Mouse (Mus musculus): Measurements from ENCODE around the gene Rdh8. TPM values are rescaled to one million over a fixed set of nuclear protein-coding genes. Genes with fewer than 3 reads are reported as not detected.
A peak's percentile ranks its signal among the peaks of the same experiment; 100 is the strongest.

Gene Rdh8
- polyA plus RNA-seq, 1 experiment from 2014 or later: not detected

DNA sequence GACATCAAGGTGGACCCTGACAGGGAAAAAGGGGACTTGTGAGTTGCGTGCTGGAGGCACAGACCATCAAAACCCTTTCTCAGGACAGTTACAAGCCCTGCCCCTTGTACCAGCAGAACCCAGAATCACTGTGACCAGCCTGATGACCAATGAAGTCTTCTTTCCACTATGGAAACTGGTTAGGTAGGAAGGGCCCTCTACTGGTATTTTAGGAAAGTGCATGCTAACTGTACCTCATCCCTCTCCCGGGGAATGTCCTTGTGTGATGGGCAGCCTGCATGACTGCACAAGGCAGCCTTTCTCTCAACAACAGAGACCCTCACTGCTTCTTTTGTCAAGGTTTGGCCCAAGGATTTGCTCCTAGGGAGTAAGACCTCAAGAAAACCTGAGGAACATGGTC lies 24.4 kb downstream of the Rdh8 start:
- H3K4me3 ChIP-seq (ENCODE audit: low read depth, low read length): no peak overlapping the region
- DNase-seq (ENCODE audit: low spot score): peak; percentile 58
- no peaks in the 10 kb centered on the region for H3K9me3 ChIP-seq (replicated peaks; ENCODE audit: control insufficient read depth, low read length)
- 25% methylated on average over 2 of the region's 2 CpGs for WGBS
- no peaks in the 10 kb centered on the region for H3K36me3 ChIP-seq (replicated peaks; ENCODE audit: control insufficient read depth, insufficient read depth, low read depth, low read length)
- no peak for ATAC-seq (replicated peaks; ENCODE audit: insufficient number of reproducible peaks, low FRiP score, low TSS enrichment, low read depth)
- H3K27me3 ChIP-seq (ENCODE audit: control insufficient read depth, insufficient read depth, low read length): no peaks in the 10 kb centered on the region
- no peak overlapping the region for H3K27ac ChIP-seq (replicated peaks; ENCODE audit: low read depth, low read length)
- no peak overlapping the region for H3K9ac ChIP-seq (replicated peaks; ENCODE audit: low read length)
- no peaks in the 10 kb centered on the region for H3K4me1 ChIP-seq (ENCODE audit: control insufficient read depth, insufficient read depth, low read length)
- H3K4me2 ChIP-seq (ENCODE audit: low read depth, low read length): no peak overlapping the region

GRCm38 (mm10) chr9:20850179-20850578 lies 31.9 kb downstream of the Rdh8 start:
- no peaks in the 10 kb centered on the region for H3K9me3 ChIP-seq (replicated peaks; ENCODE audit: control insufficient read depth, low read length)
- 89% methylated on average over 2 of the region's 2 CpGs for WGBS
- no peaks in the 10 kb centered on the region for H3K36me3 ChIP-seq (replicated peaks; ENCODE audit: control insufficient read depth, insufficient read depth, low read depth, low read length)
- no peaks in the 10 kb centered on the region for H3K27me3 ChIP-seq (ENCODE audit: control insufficient read depth, insufficient read depth, low read length)
- no peak overlapping the region for H3K4me2 ChIP-seq (ENCODE audit: low read depth, low read length)
- no peak overlapping the region for H3K9ac ChIP-seq (replicated peaks; ENCODE audit: low read length)
- H3K4me3 ChIP-seq (ENCODE audit: low read depth, low read length): no peak overlapping the region
- no peak for DNase-seq (ENCODE audit: low spot score)
- no peak for ATAC-seq (replicated peaks; ENCODE audit: insufficient number of reproducible peaks, low FRiP score, low TSS enrichment, low read depth)
- no peaks in the 10 kb centered on the region for H3K4me1 ChIP-seq (ENCODE audit: control insufficient read depth, insufficient read depth, low read length)
- no peak overlapping the region for H3K27ac ChIP-seq (replicated peaks; ENCODE audit: low read depth, low read length)

- Histone ChIP-seq H3K9ac (replicated peaks; ENCODE audit: low read length) (no peak overlapping the region), H3K36me3 (replicated peaks; ENCODE audit: control insufficient read depth, insufficient read depth, low read depth, low read length) (no peaks in the 10 kb centered on the region), H3K4me1 (ENCODE audit: control insufficient read depth, insufficient read depth, low read length) (no peaks in the 10 kb centered on the region), H3K9me3 (replicated peaks; ENCODE audit: control insufficient read depth, low read length) (no peaks in the 10 kb centered on the region), H3K27me3 (ENCODE audit: control insufficient read depth, insufficient read depth, low read length) (no peaks in the 10 kb centered on the region), H3K4me3 (ENCODE audit: low read depth, low read length) (no peak overlapping the region), H3K27ac (replicated peaks; ENCODE audit: low read depth, low read length) (no peak overlapping the region), H3K4me2 (ENCODE audit: low read depth, low read length) (no peak overlapping the region)
- ATAC-seq (replicated peaks; ENCODE audit: insufficient number of reproducible peaks, low FRiP score, low TSS enrichment, low read depth): 0 out of 2 replicates have a peak, but pooled peaks have one; percentile 6
- DNase-seq (ENCODE audit: low spot score): peak; percentile 88
- 11% methylated on average over 6 of the region's 6 CpGs for WGBS
Measured at GRCm38 (mm10) chr9:20857131-20857530, 38.8 kb downstream of the Rdh8 start.

DNA sequence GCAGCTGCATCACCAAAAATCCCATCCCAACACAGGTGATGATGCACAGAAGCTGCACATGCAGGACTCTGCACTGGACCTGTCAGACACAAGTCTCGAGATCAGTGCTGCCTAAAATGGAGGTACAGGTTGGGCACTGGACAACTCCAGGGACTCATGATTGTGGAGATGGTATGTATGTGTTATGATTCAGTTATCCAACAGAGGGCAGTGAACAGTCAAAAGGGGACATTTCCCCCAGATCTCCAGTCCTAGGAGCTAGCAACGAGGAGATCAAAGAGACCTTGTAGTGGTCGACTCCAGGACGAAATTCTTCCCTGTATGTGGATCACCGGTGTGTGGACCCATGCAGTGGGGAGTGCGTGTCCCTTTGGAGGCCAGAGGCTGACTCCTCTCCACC lies 41.6 kb downstream of the Rdh8 start:
- H3K4me1 ChIP-seq (ENCODE audit: control insufficient read depth, insufficient read depth, low read length): no peaks in the 10 kb centered on the region
- H3K9me3 ChIP-seq (replicated peaks; ENCODE audit: control insufficient read depth, low read length): no peaks in the 10 kb centered on the region
- WGBS: 49% methylated on average over 6 of the region's 6 CpGs
- DNase-seq (ENCODE audit: low spot score) (no peak), ATAC-seq (replicated peaks; ENCODE audit: insufficient number of reproducible peaks, low FRiP score, low TSS enrichment, low read depth) (no peak)
- H3K9ac ChIP-seq (replicated peaks; ENCODE audit: low read length): no peak overlapping the region
- H3K4me2 ChIP-seq (ENCODE audit: low read depth, low read length): no peak overlapping the region
- H3K27ac ChIP-seq (replicated peaks; ENCODE audit: low read depth, low read length): no peak overlapping the region
- no peaks in the 10 kb centered on the region for H3K27me3 ChIP-seq (ENCODE audit: control insufficient read depth, insufficient read depth, low read length)
- H3K36me3 ChIP-seq (replicated peaks; ENCODE audit: control insufficient read depth, insufficient read depth, low read depth, low read length): no peaks in the 10 kb centered on the region
- no peak overlapping the region for H3K4me3 ChIP-seq (ENCODE audit: low read depth, low read length)

DNA sequence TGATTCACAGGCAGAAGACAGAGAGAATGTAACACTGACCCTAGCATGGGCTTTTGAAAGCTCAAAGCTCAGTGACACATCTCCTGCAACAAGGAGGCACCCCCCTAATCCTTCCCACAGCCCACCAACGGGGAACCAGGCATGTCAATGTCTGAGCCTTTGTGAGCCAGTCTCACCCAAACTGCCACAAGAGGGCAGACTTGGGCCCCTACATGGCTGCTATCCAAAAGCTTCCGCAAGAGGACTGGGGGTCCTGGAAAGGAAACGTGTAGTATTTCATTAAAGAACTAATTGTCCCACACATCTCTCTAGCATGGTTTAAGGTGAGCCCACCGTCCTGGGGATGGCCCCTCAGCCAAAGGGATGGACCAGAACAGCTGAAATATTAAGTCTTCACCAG lies 43.5 kb downstream of the Rdh8 start:
- ATAC-seq (replicated peaks; ENCODE audit: insufficient number of reproducible peaks, low FRiP score, low TSS enrichment, low read depth): no peak
- WGBS: 5% methylated on average over 4 of the region's 4 CpGs
- Histone ChIP-seq H3K9me3 (replicated peaks; ENCODE audit: control insufficient read depth, low read length) (no peaks in the 10 kb centered on the region), H3K36me3 (replicated peaks; ENCODE audit: control insufficient read depth, insufficient read depth, low read depth, low read length) (no peaks in the 10 kb centered on the region), H3K9ac (replicated peaks; ENCODE audit: low read length) (no peak overlapping the region), H3K27me3 (ENCODE audit: control insufficient read depth, insufficient read depth, low read length) (no peaks in the 10 kb centered on the region), H3K4me3 (ENCODE audit: low read depth, low read length) (no peak overlapping the region), H3K4me1 (ENCODE audit: control insufficient read depth, insufficient read depth, low read length) (no peaks in the 10 kb centered on the region), H3K27ac (replicated peaks; ENCODE audit: low read depth, low read length) (no peak overlapping the region), H3K4me2 (ENCODE audit: low read depth, low read length) (no peak overlapping the region)
- DNase-seq (ENCODE audit: low spot score): peak; percentile 68

DNA sequence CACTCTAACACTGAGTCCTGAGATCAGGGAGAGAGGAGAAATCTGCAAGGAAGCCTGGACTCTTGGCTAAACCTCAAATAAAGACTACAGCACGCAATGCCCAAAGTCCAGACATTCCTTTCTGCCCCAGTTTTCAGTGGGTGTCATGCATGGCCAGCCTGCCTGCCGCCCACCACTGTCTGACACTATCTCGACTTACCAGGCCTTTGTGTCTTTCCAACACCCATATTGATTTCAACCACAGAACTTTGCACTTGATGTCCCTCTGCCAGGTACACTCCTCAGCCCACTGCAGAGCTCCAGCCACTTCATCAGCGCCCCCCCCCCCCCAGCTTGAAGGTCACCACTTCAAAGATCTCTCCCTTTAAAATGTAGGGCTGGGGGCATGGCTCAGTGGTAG lies 43.9 kb downstream of the Rdh8 start:
- no peaks in the 10 kb centered on the region for H3K27me3 ChIP-seq (ENCODE audit: control insufficient read depth, insufficient read depth, low read length)
- 55% methylated on average over 4 of the region's 4 CpGs for WGBS

GRCm38 (mm10) chr9:20866879-20867278 lies 48.6 kb downstream of the Rdh8 start:
- Histone ChIP-seq H3K9ac (replicated peaks; ENCODE audit: low read length) (no peak overlapping the region), H3K9me3 (replicated peaks; ENCODE audit: control insufficient read depth, low read length) (no peaks in the 10 kb centered on the region), H3K36me3 (replicated peaks; ENCODE audit: control insufficient read depth, insufficient read depth, low read depth, low read length) (no peaks in the 10 kb centered on the region), H3K4me1 (ENCODE audit: control insufficient read depth, insufficient read depth, low read length) (no peaks in the 10 kb centered on the region), H3K4me3 (ENCODE audit: low read depth, low read length) (no peak overlapping the region), H3K27me3 (ENCODE audit: control insufficient read depth, insufficient read depth, low read length) (peaks cover 22% of the 10 kb centered on the region), H3K27ac (replicated peaks; ENCODE audit: low read depth, low read length) (no peak overlapping the region), H3K4me2 (ENCODE audit: low read depth, low read length) (no peak overlapping the region)
- DNase-seq (ENCODE audit: low spot score) (no peak), ATAC-seq (replicated peaks; ENCODE audit: insufficient number of reproducible peaks, low FRiP score, low TSS enrichment, low read depth) (no peak)
- 60% methylated on average over 3 of the region's 3 CpGs for WGBS

More for the DNA sequence above, 43.9 kb downstream of the Rdh8 start:
- Histone ChIP-seq H3K4me2 (ENCODE audit: low read depth, low read length) (no peak overlapping the region), H3K4me3 (ENCODE audit: low read depth, low read length) (no peak overlapping the region), H3K9ac (replicated peaks; ENCODE audit: low read length) (no peak overlapping the region), H3K4me1 (ENCODE audit: control insufficient read depth, insufficient read depth, low read length) (no peaks in the 10 kb centered on the region), H3K36me3 (replicated peaks; ENCODE audit: control insufficient read depth, insufficient read depth, low read depth, low read length) (no peaks in the 10 kb centered on the region), H3K9me3 (replicated peaks; ENCODE audit: control insufficient read depth, low read length) (no peaks in the 10 kb centered on the region), H3K27ac (replicated peaks; ENCODE audit: low read depth, low read length) (no peak overlapping the region)
- no peak for DNase-seq (ENCODE audit: low spot score)
- ATAC-seq (replicated peaks; ENCODE audit: insufficient number of reproducible peaks, low FRiP score, low TSS enrichment, low read depth): no peak

- Histone ChIP-seq H3K4me1 (ENCODE audit: control insufficient read depth, insufficient read depth, low read length) (no peaks in the 10 kb centered on the region), H3K4me3 (ENCODE audit: low read depth, low read length) (peak within 1 kb of the TSS; percentile 28), H3K36me3 (replicated peaks; ENCODE audit: control insufficient read depth, insufficient read depth, low read depth, low read length) (no peaks in the 10 kb centered on the region), H3K4me2 (ENCODE audit: low read depth, low read length) (peak within 1 kb of the TSS; percentile 40), H3K9me3 (replicated peaks; ENCODE audit: control insufficient read depth, low read length) (no peaks in the 10 kb centered on the region), H3K9ac (replicated peaks; ENCODE audit: low read length) (0 out of 2 replicates have a peak within 1 kb of the TSS, but pooled peaks have one; percentile 22), H3K27me3 (ENCODE audit: control insufficient read depth, insufficient read depth, low read length) (peaks cover 22% of the 10 kb centered on the region), H3K27ac (replicated peaks; ENCODE audit: low read depth, low read length) (no peak within 1 kb of the TSS)
- ATAC-seq (replicated peaks; ENCODE audit: insufficient number of reproducible peaks, low FRiP score, low TSS enrichment, low read depth) (0 out of 2 replicates have a peak, but pooled peaks have one; percentile 15), DNase-seq (ENCODE audit: low spot score) (no peak)
- WGBS: 9% methylated on average over 43 of the region's 53 CpGs
Measured at GRCm38 (mm10) chr9:20868448-20869001, 50.2 kb downstream of the Rdh8 start, which contains the start of gene A230050P20Rik. Gene A230050P20Rik (plus strand): TSS chr9:20868642.

All from embryonic facial prominence, embryonic 11.5 days (tissue).